Mouse (Mus musculus): ENCODE data around the gene Rtf2. TPM values are rescaled to one million over a fixed set of nuclear protein-coding genes. Genes with fewer than 3 reads are reported as not detected.

Gene Rtf2
- polyA plus RNA-seq, 1 experiment = 49.8 TPM

DNA sequence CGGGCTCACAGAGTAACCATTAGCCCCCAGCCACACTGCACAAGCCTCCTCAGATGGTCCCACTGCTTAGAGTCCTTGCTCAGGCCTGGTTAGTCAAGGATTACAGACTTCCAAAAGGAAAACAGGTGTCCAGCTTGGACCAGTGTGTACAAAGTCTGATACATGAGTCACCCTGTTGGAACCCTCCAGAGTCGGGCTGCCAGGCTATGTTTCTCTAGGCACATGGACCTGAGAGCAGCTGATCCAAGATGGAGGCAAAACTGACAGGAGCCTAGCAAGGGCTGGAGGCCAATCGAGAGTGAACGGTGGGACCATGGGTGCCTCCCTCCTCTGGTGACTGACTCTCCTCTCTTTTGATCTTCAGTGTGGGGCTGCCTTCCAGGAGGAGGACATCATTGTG, 22.5 kb downstream of the Rtf2 start:
- peaks cover 12% of the 10 kb centered on the region for H3K36me3 ChIP-seq (ENCODE audit: control insufficient read depth, insufficient read depth)
- no peak overlapping the region for H3ac ChIP-seq (ENCODE audit: control insufficient read depth, insufficient read length)
- H3K4me2 ChIP-seq (ENCODE audit: low read depth) = no peak overlapping the region
- no peak for TF ChIP-seq SRF (IDR thresholded peaks at IDR 0.05; ENCODE audit: control insufficient read depth, insufficient read length, low read depth)
- no peak for TF ChIP-seq TCF3 (IDR thresholded peaks at IDR 0.05; ENCODE audit: insufficient read length, low read depth)
- no peak for TF ChIP-seq MAX (IDR thresholded peaks at IDR 0.05; ENCODE audit: low read depth)
- TF ChIP-seq MYOD1 (IDR thresholded peaks at IDR 0.05; ENCODE audit: control insufficient read depth in 1 of 3, insufficient read length in 2 of 3, low read depth in 2 of 3) = no peak
- TF ChIP-seq CEBPB (IDR thresholded peaks at IDR 0.05; ENCODE audit: insufficient read depth, poor library complexity, severe bottlenecking) = no peak
- no peak for TF ChIP-seq USF1 (IDR thresholded peaks at IDR 0.05; ENCODE audit: low read depth)
- TF ChIP-seq E2F4 (IDR thresholded peaks at IDR 0.05; ENCODE audit: insufficient read depth) = no peak
- TF ChIP-seq MYOG (IDR thresholded peaks at IDR 0.05; ENCODE audit: control insufficient read depth in 1 of 3, insufficient read depth in 1 of 3, insufficient read length in 2 of 3, low read depth in 2 of 3) = no peak
- no peak for TF ChIP-seq REST (IDR thresholded peaks at IDR 0.05; ENCODE audit: insufficient read depth, insufficient read length)
- no peak for TF ChIP-seq POLR2A (IDR thresholded peaks at IDR 0.05; ENCODE audit: insufficient read length, low read depth)
- TF ChIP-seq POLR2AphosphoS2 (IDR thresholded peaks at IDR 0.05; ENCODE audit: insufficient read length, low read depth) = no peak
- TF ChIP-seq TCF12 (IDR thresholded peaks at IDR 0.05; ENCODE audit: insufficient read depth, poor library complexity, severe bottlenecking) = no peak
- no peaks in the 10 kb centered on the region for H3K79me2 ChIP-seq (ENCODE audit: control insufficient read depth, insufficient read depth)
- H3K27me3 ChIP-seq (ENCODE audit: control insufficient read depth, insufficient read depth, insufficient read length) = no peaks in the 10 kb centered on the region
- H3K4me3 ChIP-seq = no peak overlapping the region

DNA sequence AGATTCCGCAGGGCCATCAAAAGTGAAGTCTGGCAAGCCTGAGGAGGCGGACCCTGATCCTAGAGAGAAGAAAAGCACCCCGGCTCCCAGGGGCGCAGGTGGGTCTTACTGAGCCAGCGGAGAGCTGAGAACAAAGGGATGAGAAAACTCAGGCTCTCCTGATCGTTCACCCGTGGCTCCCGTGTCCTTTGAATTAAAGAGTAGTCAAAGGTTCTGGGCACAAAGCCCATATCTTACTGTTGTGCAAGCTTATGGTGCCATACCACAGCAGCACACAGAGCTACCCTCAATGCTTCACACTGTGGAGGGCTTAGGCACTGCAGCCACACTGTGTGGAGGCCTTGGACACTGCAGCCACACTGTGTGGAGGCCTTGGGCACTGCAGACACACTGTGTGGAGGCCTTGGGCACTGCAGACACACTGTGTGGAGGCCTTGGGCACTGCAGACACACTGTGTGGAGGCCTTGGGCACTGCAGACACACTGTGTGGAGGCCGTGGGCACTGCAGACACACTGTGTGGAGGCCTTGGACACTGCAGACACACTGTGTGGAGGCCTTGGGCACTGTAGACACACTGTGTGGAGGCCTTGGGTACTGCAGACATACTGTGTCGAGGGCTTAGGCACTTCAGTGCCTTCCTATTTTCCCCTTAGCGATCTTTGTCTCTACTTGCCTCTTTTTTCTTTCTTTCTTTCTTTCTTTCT, 26.2 kb downstream of the Rtf2 start:
- no peak overlapping the region for H3K4me2 ChIP-seq (ENCODE audit: low read depth)
- no peak for TF ChIP-seq USF1 (IDR thresholded peaks at IDR 0.05; ENCODE audit: low read depth)
- no peak for TF ChIP-seq REST (IDR thresholded peaks at IDR 0.05; ENCODE audit: insufficient read depth, insufficient read length)
- no peak for TF ChIP-seq MYOG (IDR thresholded peaks at IDR 0.05; ENCODE audit: control insufficient read depth in 1 of 3, insufficient read depth in 1 of 3, insufficient read length in 2 of 3, low read depth in 2 of 3)
- TF ChIP-seq TCF12 (IDR thresholded peaks at IDR 0.05; ENCODE audit: insufficient read depth, poor library complexity, severe bottlenecking) = no peak
- no peak for TF ChIP-seq POLR2A (IDR thresholded peaks at IDR 0.05; ENCODE audit: insufficient read length, low read depth)
- no peak for TF ChIP-seq E2F4 (IDR thresholded peaks at IDR 0.05; ENCODE audit: insufficient read depth)
- TF ChIP-seq POLR2AphosphoS2 (IDR thresholded peaks at IDR 0.05; ENCODE audit: insufficient read length, low read depth) = no peak
- TF ChIP-seq MAX (IDR thresholded peaks at IDR 0.05; ENCODE audit: low read depth) = no peak
- peaks cover 20% of the 10 kb centered on the region for H3K36me3 ChIP-seq (ENCODE audit: control insufficient read depth, insufficient read depth)
- H3ac ChIP-seq (ENCODE audit: control insufficient read depth, insufficient read length) = no peak overlapping the region
- H3K27me3 ChIP-seq (ENCODE audit: control insufficient read depth, insufficient read depth, insufficient read length) = no peaks in the 10 kb centered on the region
- no peak overlapping the region for H3K4me3 ChIP-seq
- H3K79me2 ChIP-seq (ENCODE audit: control insufficient read depth, insufficient read depth) = no peaks in the 10 kb centered on the region

DNA sequence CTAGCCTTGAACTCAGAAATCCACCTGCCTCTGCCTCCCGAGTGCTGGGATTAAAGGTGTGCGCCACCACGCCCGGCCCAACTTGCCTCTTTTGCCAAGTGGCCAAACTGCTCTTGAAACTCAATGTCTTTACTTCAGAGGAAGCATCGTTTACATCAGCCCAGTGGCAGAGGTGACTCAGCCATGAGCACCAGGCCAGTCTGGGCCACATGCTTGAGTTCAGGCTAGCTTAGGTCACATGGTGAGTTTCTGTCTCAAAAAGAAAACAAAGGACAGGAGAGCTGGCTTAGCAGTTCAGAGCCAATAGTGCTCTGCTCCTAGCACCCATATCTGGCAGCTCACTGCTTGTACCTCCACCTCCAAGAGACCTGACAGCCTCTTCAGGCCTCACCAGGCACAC, 26.9 kb downstream of the Rtf2 start:
- H3K4me2 ChIP-seq (ENCODE audit: low read depth) = no peak overlapping the region
- TF ChIP-seq MYOG (IDR thresholded peaks at IDR 0.05; ENCODE audit: control insufficient read depth in 1 of 3, insufficient read depth in 1 of 3, insufficient read length in 2 of 3, low read depth in 2 of 3) (no peak), USF1 (IDR thresholded peaks at IDR 0.05; ENCODE audit: low read depth) (peak; percentile 39), POLR2AphosphoS2 (IDR thresholded peaks at IDR 0.05; ENCODE audit: insufficient read length, low read depth) (no peak)
- peaks cover 20% of the 10 kb centered on the region for H3K36me3 ChIP-seq (ENCODE audit: control insufficient read depth, insufficient read depth)

DNA sequence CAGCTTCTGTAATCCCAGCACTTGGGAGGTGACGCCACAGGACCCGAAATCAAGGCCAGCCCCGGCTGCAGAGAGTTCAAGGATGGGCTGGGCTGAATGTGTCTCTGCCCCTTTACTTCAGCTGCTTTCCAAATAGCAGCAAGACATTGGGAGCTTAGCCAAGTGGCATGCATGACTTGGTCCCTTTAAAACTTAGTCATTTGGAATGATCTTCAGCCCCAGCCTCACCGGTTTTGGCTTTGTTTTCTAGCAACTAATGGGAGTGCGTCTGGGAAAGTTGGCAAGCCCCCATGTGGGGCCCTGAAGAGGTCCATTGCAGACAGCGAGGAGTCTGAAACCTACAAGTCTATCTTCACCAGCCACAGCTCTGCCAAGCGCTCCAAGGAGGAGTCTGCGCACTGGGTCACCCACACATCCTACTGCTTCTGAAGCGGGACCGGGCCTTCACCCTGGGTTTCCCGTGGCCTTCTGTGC, 28.0 kb downstream of the Rtf2 start:
- TF ChIP-seq REST (IDR thresholded peaks at IDR 0.05; ENCODE audit: insufficient read depth, insufficient read length) = no peak
- no peak for TF ChIP-seq E2F4 (IDR thresholded peaks at IDR 0.05; ENCODE audit: insufficient read depth)
- TF ChIP-seq TCF3 (IDR thresholded peaks at IDR 0.05; ENCODE audit: insufficient read length, low read depth) = no peak
- no peak for TF ChIP-seq USF1 (IDR thresholded peaks at IDR 0.05; ENCODE audit: low read depth)
- no peak for TF ChIP-seq POLR2AphosphoS2 (IDR thresholded peaks at IDR 0.05; ENCODE audit: insufficient read length, low read depth)
- no peak for TF ChIP-seq TCF12 (IDR thresholded peaks at IDR 0.05; ENCODE audit: insufficient read depth, poor library complexity, severe bottlenecking)
- no peak for TF ChIP-seq SRF (IDR thresholded peaks at IDR 0.05; ENCODE audit: control insufficient read depth, insufficient read length, low read depth)
- no peak for TF ChIP-seq MYOD1 (IDR thresholded peaks at IDR 0.05; ENCODE audit: control insufficient read depth in 1 of 3, insufficient read length in 2 of 3, low read depth in 2 of 3)
- no peak for TF ChIP-seq MAX (IDR thresholded peaks at IDR 0.05; ENCODE audit: low read depth)
- no peak for TF ChIP-seq CEBPB (IDR thresholded peaks at IDR 0.05; ENCODE audit: insufficient read depth, poor library complexity, severe bottlenecking)
- no peak for TF ChIP-seq MYOG (IDR thresholded peaks at IDR 0.05; ENCODE audit: control insufficient read depth in 1 of 3, insufficient read depth in 1 of 3, insufficient read length in 2 of 3, low read depth in 2 of 3)
- Histone ChIP-seq H3ac (ENCODE audit: control insufficient read depth, insufficient read length) (no peak overlapping the region), H3K36me3 (ENCODE audit: control insufficient read depth, insufficient read depth) (peaks cover 20% of the 10 kb centered on the region), H3K4me3 (no peak overlapping the region), H3K4me2 (ENCODE audit: low read depth) (no peak overlapping the region), H3K27me3 (ENCODE audit: control insufficient read depth, insufficient read depth, insufficient read length) (no peaks in the 10 kb centered on the region), H3K79me2 (ENCODE audit: control insufficient read depth, insufficient read depth) (no peaks in the 10 kb centered on the region)

More for the DNA sequence above, 26.9 kb downstream of the Rtf2 start:
- Histone ChIP-seq H3K79me2 (ENCODE audit: control insufficient read depth, insufficient read depth) (no peaks in the 10 kb centered on the region), H3ac (ENCODE audit: control insufficient read depth, insufficient read length) (no peak overlapping the region), H3K27me3 (ENCODE audit: control insufficient read depth, insufficient read depth, insufficient read length) (no peaks in the 10 kb centered on the region), H3K4me3 (no peak overlapping the region)

DNA sequence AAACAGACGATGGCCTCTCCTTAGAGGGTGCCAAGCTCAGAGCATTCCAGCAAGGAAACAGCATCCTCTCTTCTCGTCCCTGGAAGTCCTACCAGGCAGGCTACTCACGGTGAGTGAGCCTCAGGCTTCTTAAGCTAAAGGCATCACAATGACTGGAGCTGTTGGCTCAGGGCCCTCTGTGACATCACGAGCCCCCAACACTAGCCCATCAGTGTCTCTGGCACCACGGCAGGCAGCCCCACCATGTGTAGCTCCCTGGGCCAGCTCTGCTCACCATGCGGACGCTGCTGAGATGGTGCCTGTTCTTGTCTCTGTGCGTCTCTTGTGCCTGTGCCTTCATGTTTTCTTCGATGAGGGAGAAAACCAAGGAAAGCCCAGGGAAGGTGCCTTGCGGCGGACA, 32.0 kb downstream of the Rtf2 start, which contains the start of gene Fam209:
TSS of gene Fam209 (plus strand) at position 203 of the 400 bp plus-strand sequence.
- TF ChIP-seq TCF3 (IDR thresholded peaks at IDR 0.05; ENCODE audit: insufficient read length, low read depth) (no peak), MAX (IDR thresholded peaks at IDR 0.05; ENCODE audit: low read depth) (no peak), POLR2AphosphoS2 (IDR thresholded peaks at IDR 0.05; ENCODE audit: insufficient read length, low read depth) (peak; percentile 65)
- Histone ChIP-seq H3K27me3 (ENCODE audit: control insufficient read depth, insufficient read depth, insufficient read length) (no peaks in the 10 kb centered on the region), H3K36me3 (ENCODE audit: control insufficient read depth, insufficient read depth) (peaks cover 8% of the 10 kb centered on the region), H3K4me2 (ENCODE audit: low read depth) (no peak within 1 kb of the TSS), H3K79me2 (ENCODE audit: control insufficient read depth, insufficient read depth) (no peaks in the 10 kb centered on the region), H3K4me3 (no peak within 1 kb of the TSS), H3ac (ENCODE audit: control insufficient read depth, insufficient read length) (no peak within 1 kb of the TSS)

Data from myocyte (in vitro differentiated cells).